8 mouse cellular contexts compared by ENCODE assay signal in genomic region chr5:24540387-24541143, GRCm38 (mm10). TPM values are rescaled to one million over a fixed set of nuclear protein-coding genes. Genes with fewer than 3 reads are reported as not detected.
DNase-seq lines count a peak whose midpoint lies in the region; ATAC-seq and TF ChIP-seq lines count a peak whose summit lies in the region.

Gene Asb10 (minus strand): TSS chr5:24540978.

- no peaks in the 10 kb centered on the region for H3K79me2 ChIP-seq in myocyte (ENCODE audit: control insufficient read depth, insufficient read depth)

- WGBS in limb, embryonic 12.5 days, result 28% methylated on average over 14 of the region's 14 CpGs

- no peaks in the 10 kb centered on the region for H3K36me3 ChIP-seq in limb, embryonic 12.5 days
- no peaks in the 10 kb centered on the region for H3K36me3 ChIP-seq in myocyte (ENCODE audit: control insufficient read depth, insufficient read depth)

- H3K4me3 ChIP-seq in limb, embryonic 12.5 days (replicated peaks), result 0 out of 2 replicates have a peak within 1 kb of the TSS, but pooled peaks have one; percentile 7
- H3K4me3 ChIP-seq in myocyte, result no peak within 1 kb of the TSS

- peaks cover 31% of the 10 kb centered on the region for H3K4me1 ChIP-seq in limb, embryonic 12.5 days (replicated peaks)

- peak within 1 kb of the TSS; percentile 47 for H3K4me2 ChIP-seq in limb, embryonic 12.5 days
- H3K4me2 ChIP-seq in myocyte (ENCODE audit: low read depth), result peak within 1 kb of the TSS; percentile 59

- H3K9ac ChIP-seq in limb, embryonic 12.5 days (replicated peaks), result peak within 1 kb of the TSS; percentile 45; the same call in 1 of the 2 replicates

- H3K27ac ChIP-seq in limb, embryonic 12.5 days, result peak within 1 kb of the TSS; percentile 70

- no peaks in the 10 kb centered on the region for H3K9me3 ChIP-seq in limb, embryonic 12.5 days

- peak; percentile 72 to 81 for ATAC-seq in hematopoietic stem cell, adult 5-6 weeks (replicated peaks in 1 of 2; ENCODE audit: insufficient read depth in 1 of 2, low FRiP score in 2 of 2, low TSS enrichment in 1 of 2, low read depth in 1 of 2, poor library complexity in 2 of 2, severe bottlenecking in 2 of 2)
- ATAC-seq in limb, embryonic 12.5 days (ENCODE audit: insufficient number of reproducible peaks, insufficient read depth, low FRiP score, low TSS enrichment, low read depth), result peak; percentile 40; the same call in 1 of the 2 replicates

- H3K27me3 ChIP-seq in limb, embryonic 12.5 days, result peaks cover 31% of the 10 kb centered on the region
- peaks cover 44% of the 10 kb centered on the region for H3K27me3 ChIP-seq in myocyte (ENCODE audit: control insufficient read depth, insufficient read depth, insufficient read length)

- no peak for TF ChIP-seq POLR2A in myocyte (IDR thresholded peaks at IDR 0.05; ENCODE audit: insufficient read length, low read depth)

- no peak within 1 kb of the TSS for H3ac ChIP-seq in myocyte (ENCODE audit: control insufficient read depth, insufficient read length)

- DNase-seq in right cerebral cortex, adult 2 months (ENCODE audit: low spot score in 2 of 2), result peak; percentile 37 to 42
- no peak for DNase-seq in right cerebral cortex, postnatal 4 days
- DNase-seq in gastrocnemius, adult 18-20 months (ENCODE audit: low spot score), result peak; percentile 85
- DNase-seq in cerebellum, adult 9-11 months, result no peak
- DNase-seq in Muller cell, postnatal 12 days (ENCODE audit: inconsistent ontology term), result no peak

TF ChIP-seq in myocyte, 11 proteins besides CTCF, POLR2A, EP300 and RAD21:
- TF ChIP-seq REST (IDR thresholded peaks at IDR 0.05; ENCODE audit: insufficient read depth, insufficient read length) (no peak), MYOD1 (IDR thresholded peaks at IDR 0.05; ENCODE audit: control insufficient read depth in 1 of 3, insufficient read length in 2 of 3, low read depth in 2 of 3) (peak in 2 of 3 experiments; percentile 45 to 83), MYOG (IDR thresholded peaks at IDR 0.05; ENCODE audit: control insufficient read depth in 1 of 3, insufficient read depth in 1 of 3, insufficient read length in 2 of 3, low read depth in 2 of 3) (peak; percentile 63 to 91 (median 89)), TCF3 (IDR thresholded peaks at IDR 0.05; ENCODE audit: insufficient read length, low read depth) (no peak)
TF ChIP-seq in myocyte: peak in this region for 2.

RNA-seq across cellular contexts. Expression of gene Asb10, which starts in this region (rescaled TPM):
- total RNA-seq in gastrocnemius, adult 18-20 months (2021), result 100 to 1,000 TPM; 101 to 107 TPM
- not detected in 2 replicates for total RNA-seq in hematopoietic stem cell, adult 5-6 weeks (2017)
- 0.72 and 1.1 TPM in 2 replicates for polyA plus RNA-seq in limb, embryonic 12.5 days (2016; fragmentation: Nextera tagmentation; extraction: Ambion mirVana)
- 0.77 TPM for polyA plus RNA-seq in myocyte (2012; fragmentation: generic; extraction: Trizol)

Comparison
In these comparisons a context has a peak if more than half of its experiments do, and no peak if none do; other contexts are left out.
1. RNA of gene Asb10 (total RNA-seq): 101 to 107 TPM in gastrocnemius, adult 18-20 months; not detected in hematopoietic stem cell, adult 5-6 weeks; every median in the first group is over 100 times any median in the second.
2. DNase-seq: peak in right cerebral cortex, adult 2 months (2 of 2) and gastrocnemius, adult 18-20 months (single experiment); none in right cerebral cortex, postnatal 4 days (single experiment), cerebellum, adult 9-11 months (single experiment) and Muller cell, postnatal 12 days (single experiment).
3. Peak in ATAC-seq in hematopoietic stem cell, adult 5-6 weeks; RNA of the gene not detected or under 1 TPM.